Mouse (Mus musculus): ENCODE measurements at regions not wholly inside any gene's neighbourhood (a gene's known extent, or its start where the extent isn't known, plus 50 kb on each side); places are given as distances from the start of the nearest gene placed in this dataset.

GRCm38 (mm10) chr5:73885691-73886090 is 182.5 kb downstream of the Usp46 start:
- TF ChIP-seq CTCF (conservative IDR thresholded peaks at IDR 0.05; ENCODE audit: low read length) (no peak), NANOG (IDR thresholded peaks at IDR 0.05; ENCODE audit: borderline replicate concordance, low read length) (no peak), POU5F1 (IDR thresholded peaks at IDR 0.05; ENCODE audit: borderline replicate concordance, low read length) (no peak)

Data from E14TG2a.4 (cell line).